Mouse (Mus musculus): Measurements from ENCODE around the gene Lpp. TPM values are rescaled to one million over a fixed set of nuclear protein-coding genes. Genes with fewer than 3 reads are reported as not detected.

Gene Lpp
- total RNA-seq, 4 experiments from 2014 or later = 54.0 to 80.8 (median 65.0) TPM

- no peak for DNase-seq
Observed at GRCm38 (mm10) chr16:24566277-24566676, 173.0 kb downstream of the Lpp start.

- no peak for DNase-seq
Observed at GRCm38 (mm10) chr16:24567562-24567961, 174.3 kb downstream of the Lpp start.

GRCm38 (mm10) chr16:24568061-24568460 lies 174.8 kb downstream of the Lpp start:
- peak; percentile 41 for DNase-seq

GRCm38 (mm10) chr16:24569681-24570080 lies 176.4 kb downstream of the Lpp start:
- no peak for DNase-seq

- DNase-seq = no peak
Observed at GRCm38 (mm10) chr16:24576999-24577398, 183.7 kb downstream of the Lpp start.

- no peak for DNase-seq
Observed at GRCm38 (mm10) chr16:24577798-24578197, 184.5 kb downstream of the Lpp start.

- DNase-seq = no peak
Observed at GRCm38 (mm10) chr16:24582847-24583246, 189.5 kb downstream of the Lpp start.

- DNase-seq = no peak
Observed at GRCm38 (mm10) chr16:24593535-24593934, 200.2 kb downstream of the Lpp start.

- no peak for DNase-seq
Observed at GRCm38 (mm10) chr16:24594508-24594907, 201.2 kb downstream of the Lpp start.

GRCm38 (mm10) chr16:24595493-24595892 lies 202.2 kb downstream of the Lpp start:
- no peak for DNase-seq

- DNase-seq = no peak
Observed at GRCm38 (mm10) chr16:24598567-24598966, 205.3 kb downstream of the Lpp start.

GRCm38 (mm10) chr16:24599766-24600165 lies 206.5 kb downstream of the Lpp start:
- DNase-seq = no peak

GRCm38 (mm10) chr16:24600260-24600948 lies 207.1 kb downstream of the Lpp start:
- DNase-seq = no peak

GRCm38 (mm10) chr16:24603342-24603741 lies 210.0 kb downstream of the Lpp start:
- DNase-seq = no peak

GRCm38 (mm10) chr16:24607896-24608457 lies 214.7 kb downstream of the Lpp start:
- no peak for DNase-seq

GRCm38 (mm10) chr16:24619458-24619857 lies 226.2 kb downstream of the Lpp start:
- no peak for DNase-seq

GRCm38 (mm10) chr16:24620021-24620420 lies 226.7 kb downstream of the Lpp start:
- DNase-seq = no peak

- DNase-seq = no peak
Observed at GRCm38 (mm10) chr16:24622226-24623194, 229.2 kb downstream of the Lpp start.

- no peak for DNase-seq
Observed at GRCm38 (mm10) chr16:24624335-24624734, 231.0 kb downstream of the Lpp start.

GRCm38 (mm10) chr16:24625576-24625975 lies 232.3 kb downstream of the Lpp start:
- DNase-seq = no peak

GRCm38 (mm10) chr16:24628779-24629178 lies 235.5 kb downstream of the Lpp start:
- DNase-seq = no peak

GRCm38 (mm10) chr16:24629218-24630172 lies 236.2 kb downstream of the Lpp start:
- no peak for DNase-seq

Measured in adrenal gland, adult 8-10 months (tissue).